ENCODE assay signal across 25 mouse cellular contexts in genomic region chr13:109610772-109611171, GRCm38 (mm10).
"Had no signal": no experiment of that assay in that cellular context is flagged by ENCODE, and none has a peak within 500 bp of the region (broad histone marks: within the 10 kb centered on the region; RNA-seq: fewer than 3 reads in every experiment).

No protein-coding gene starts in this region.

- H3K36me3 ChIP-seq: heart, embryonic 12.5 days; hindbrain, embryonic 10.5 days; hindbrain, embryonic 12.5 days; intestine, embryonic 15.5 days; limb, embryonic 10.5 days; limb, embryonic 12.5 days; liver, embryonic 12.5 days had no signal

- H3K27me3 ChIP-seq: heart, embryonic 12.5 days; hindbrain, embryonic 12.5 days; intestine, embryonic 15.5 days; limb, embryonic 12.5 days; liver, embryonic 12.5 days had no signal

- H3K4me1 ChIP-seq: intestine, embryonic 15.5 days had no signal

- H3K4me2 ChIP-seq: heart, embryonic 12.5 days; hindbrain, embryonic 12.5 days; hindbrain, embryonic 14.5 days; intestine, embryonic 15.5 days; limb, embryonic 12.5 days; liver, embryonic 12.5 days had no signal

- H3K27ac ChIP-seq: heart, adult 2 months; hindbrain, embryonic 10.5 days; hindbrain, embryonic 12.5 days; hindbrain, embryonic 14.5 days; intestine, embryonic 15.5 days; layer of hippocampus, adult 2 months; left cerebral cortex, adult 2 months; limb, embryonic 12.5 days; liver, embryonic 12.5 days; liver, embryonic 14.5 days had no signal

- ATAC-seq: hindbrain, embryonic 16.5 days; inflammation-experienced regulatory T-cells, adult 6 months; intestine, embryonic 15.5 days; intestine, postnatal 0 days; liver, embryonic 12.5 days had no signal

- H3K9ac ChIP-seq: heart, embryonic 12.5 days; hindbrain, embryonic 12.5 days; hindbrain, embryonic 14.5 days; intestine, embryonic 15.5 days; limb, embryonic 12.5 days; liver, embryonic 12.5 days; liver, embryonic 14.5 days had no signal

- H3K9me3 ChIP-seq: heart, embryonic 12.5 days; hindbrain, embryonic 10.5 days; hindbrain, embryonic 12.5 days; intestine, embryonic 15.5 days; limb, embryonic 10.5 days; limb, embryonic 12.5 days; liver, embryonic 12.5 days had no signal

- DNase-seq: gastrocnemius, postnatal 10 days; gastrocnemius, postnatal 25 days; heart, adult 11 months; heart, adult 2 months; heart, postnatal 10 days; heart, postnatal 4 days; kidney, adult 8-10 months; kidney, postnatal 10 days; kidney, postnatal 25 days; kidney, postnatal 4 days; liver had no signal

- H3K4me3 ChIP-seq: heart, adult 2 months; heart, embryonic 12.5 days; hindbrain, embryonic 10.5 days; hindbrain, embryonic 12.5 days; intestine, embryonic 15.5 days; layer of hippocampus, adult 2 months; left cerebral cortex, adult 2 months; limb, embryonic 10.5 days; limb, embryonic 12.5 days; liver, embryonic 12.5 days had no signal
